Mouse (Mus musculus) B cell, adult (primary cell): ENCODE results near the gene Arcn1. TPM values are rescaled to one million over a fixed set of nuclear protein-coding genes. Genes with fewer than 3 reads are reported as not detected.

Experiments
- total RNA-seq: library from RNA; stranded (reverse); gene quantifications from 4 replicates; pipeline ENCODE4 v1.2.4, GENCODE M21; 2023; ENCODE audit not compliant: inconsistent age

The Arcn1 gene
- 126 to 143 TPM (median 137 TPM) in 4 replicates for total RNA-seq

DNA sequence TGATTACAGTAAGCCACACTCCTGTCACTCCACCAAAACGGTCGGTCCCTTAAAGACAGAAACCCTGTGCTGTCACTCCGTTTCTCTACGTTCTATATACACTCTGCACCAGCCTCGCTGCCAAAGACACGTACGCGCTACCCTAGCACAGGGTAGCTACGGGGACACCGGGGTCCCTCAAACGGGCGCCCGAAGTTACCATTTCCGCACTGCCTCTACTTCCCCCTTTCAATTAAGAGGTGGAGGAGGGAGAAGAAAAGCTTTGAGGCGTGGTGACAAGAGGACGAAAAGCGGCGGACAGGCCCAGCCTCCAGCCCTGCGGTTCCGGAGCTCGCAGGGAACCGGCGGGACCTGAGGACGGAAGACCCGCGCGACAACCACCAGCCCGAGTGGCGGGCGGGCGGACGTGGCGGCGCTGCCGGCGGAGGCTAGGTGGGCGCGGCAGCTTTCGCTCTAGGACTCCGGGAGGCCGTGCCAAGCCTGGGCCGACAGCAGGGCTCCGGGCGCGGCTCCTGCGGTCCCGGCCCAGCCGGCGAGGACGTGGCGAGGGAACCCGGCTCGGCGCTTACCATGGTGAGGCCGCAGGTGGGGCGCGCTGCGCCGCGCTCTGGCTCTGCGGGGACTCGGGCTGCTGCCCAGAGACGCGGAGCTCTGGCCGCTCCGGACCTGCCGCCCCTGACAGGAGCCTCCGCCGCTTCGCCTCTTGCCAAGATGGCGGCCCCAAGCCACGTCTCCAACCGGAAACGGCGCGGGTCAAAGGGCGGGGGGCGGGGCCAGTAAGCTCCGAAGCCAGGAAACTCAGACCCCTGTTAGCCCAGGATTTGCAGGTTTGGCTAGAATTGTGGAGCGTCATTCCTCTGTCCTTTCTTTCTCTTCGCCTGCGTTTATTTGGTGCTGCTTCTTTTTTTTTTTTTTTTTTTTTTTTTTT, at the start of gene Arcn1, which contains the start of gene Ift46:
Arcn1 (minus strand) TSS at position 745 of the 928 bp plus-strand sequence.
Ift46 (plus strand) TSS at position 808 of the 928 bp plus-strand sequence.

GRCm38 (mm10) chr9:44802808-44803450, 35.3 kb upstream of the Arcn1 start, which contains the start of gene Ttc36:
Gene Ttc36 (minus strand): TSS chr9:44803072.

GRCm38 (mm10) chr9:44799102-44799957, 31.7 kb upstream of the Arcn1 start, which contains the start of gene Tmem25:
Gene Tmem25 (minus strand): TSS chr9:44799307.

GRCm38 (mm10) chr9:44734524-44735494, 32.8 kb downstream of the Arcn1 start, which contains the start of gene Phldb1:
Gene Phldb1 (minus strand): TSS chr9:44735198.

Other genes starting within 250 kb of the Arcn1 start
- 281 to 310 TPM (median 298 TPM) in 4 replicates for gene Cxcr5, start 206.0 kb downstream of the Arcn1 start, total RNA-seq
- 282 to 309 TPM (median 299 TPM) in 4 replicates for gene Ddx6, start 163.0 kb downstream of the Arcn1 start, total RNA-seq
- gene Treh, start 94.6 kb downstream of the Arcn1 start, total RNA-seq = not detected in 4 replicates
- gene Phldb1, start 32.6 kb downstream of the Arcn1 start, total RNA-seq = 0.48 to 0.63 TPM in 2 of 4 replicates, not detected in the others
- 55.0 to 66.8 TPM (median 59.2 TPM) in 4 replicates for gene Ift46, start 63 bp upstream of the Arcn1 start, total RNA-seq
- gene Tmem25, start 31.5 kb upstream of the Arcn1 start, total RNA-seq = 0.64 to 0.87 TPM (median 0.64 TPM) in 3 of 4 replicates, not detected in the other
- 3.3 to 6.1 TPM (median 4.9 TPM) in 4 replicates for gene Ttc36, start 35.2 kb upstream of the Arcn1 start, total RNA-seq
- 109 to 145 TPM (median 140 TPM) in 4 replicates for gene Kmt2a, start 113.5 kb upstream of the Arcn1 start, total RNA-seq
- 137 to 172 TPM (median 149 TPM) in 4 replicates for gene Atp5l, start 152.9 kb upstream of the Arcn1 start, total RNA-seq
- gene Ube4a, start 197.8 kb upstream of the Arcn1 start, total RNA-seq = 81.6 to 97.6 TPM (median 87.8 TPM) in 4 replicates
- 1.1 to 4.0 TPM (median 2.6 TPM) in 4 replicates for gene Cd3g, start 212.6 kb upstream of the Arcn1 start, total RNA-seq
- gene Cd3d, start 213.9 kb upstream of the Arcn1 start, total RNA-seq = 0.99 to 5.0 TPM (median 2.6 TPM) in 4 replicates
- 2.4 to 5.5 TPM (median 3.6 TPM) in 4 replicates for gene Cd3e, start 241.8 kb upstream of the Arcn1 start, total RNA-seq